ENCODE assay signal across 15 mouse cellular contexts in the genomic region with DNA sequence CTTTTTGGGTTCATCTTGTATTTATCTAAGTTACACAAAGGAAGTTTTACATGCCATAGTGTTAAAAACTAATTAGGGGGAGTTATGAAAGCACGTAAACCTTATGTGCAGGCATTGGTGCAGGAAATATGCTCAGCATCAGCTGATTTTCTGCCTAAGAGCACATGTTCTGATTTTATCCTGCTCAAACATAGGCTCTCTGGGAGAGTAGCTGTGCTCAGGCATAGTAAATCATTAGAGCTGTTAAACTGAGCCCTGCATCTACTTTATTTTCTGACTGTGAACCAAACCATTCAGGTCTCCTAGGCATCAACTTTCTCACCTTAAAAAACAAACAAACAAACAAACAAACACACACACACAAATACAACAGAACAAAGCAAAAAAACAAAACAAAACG.
"Had no signal": no experiment of that assay in that cellular context is flagged by ENCODE, and none has a peak within 500 bp of the region (broad histone marks: within the 10 kb centered on the region; RNA-seq: fewer than 3 reads in every experiment).

No protein-coding gene starts in this region.

- H3K9ac ChIP-seq: lung, embryonic 15.5 days; midbrain, embryonic 13.5 days; midbrain, embryonic 15.5 days; neural tube, embryonic 12.5 days; stomach, embryonic 15.5 days had no signal

- H3K27me3 ChIP-seq: lung, embryonic 15.5 days; megakaryocyte, embryonic 14.5 days; neural tube, embryonic 12.5 days; stomach, embryonic 15.5 days had no signal

- DNase-seq: lung, adult 2 months; lung, postnatal 14 days; lung, postnatal 36 days; right cerebral cortex, postnatal 14 days; thymus, adult 18-20 months; thymus, postnatal 14 days; thymus, postnatal 36 days had no signal

- ATAC-seq: lung, postnatal 0 days had no signal

- H3K27ac ChIP-seq: lung, embryonic 15.5 days; macrophage; midbrain, embryonic 13.5 days; midbrain, embryonic 15.5 days; neural tube, embryonic 12.5 days; stomach, embryonic 15.5 days had no signal

- H3K9me3 ChIP-seq: lung, embryonic 15.5 days; megakaryocyte, embryonic 14.5 days; midbrain, embryonic 13.5 days; midbrain, embryonic 15.5 days; neural tube, embryonic 12.5 days; stomach, embryonic 15.5 days had no signal

- H3K4me1 ChIP-seq: megakaryocyte, embryonic 14.5 days had no signal

- H3K4me2 ChIP-seq: lung, embryonic 15.5 days; stomach, embryonic 15.5 days had no signal

- H3K4me3 ChIP-seq: lung, embryonic 15.5 days; megakaryocyte, embryonic 14.5 days; midbrain, embryonic 13.5 days; midbrain, embryonic 15.5 days; neural tube, embryonic 12.5 days; stomach, embryonic 15.5 days had no signal

- H3K36me3 ChIP-seq: lung, embryonic 15.5 days; midbrain, embryonic 13.5 days; midbrain, embryonic 15.5 days; neural tube, embryonic 12.5 days; stomach, embryonic 15.5 days had no signal
